ENCODE assay signal across 17 mouse cellular contexts in the genomic region with DNA sequence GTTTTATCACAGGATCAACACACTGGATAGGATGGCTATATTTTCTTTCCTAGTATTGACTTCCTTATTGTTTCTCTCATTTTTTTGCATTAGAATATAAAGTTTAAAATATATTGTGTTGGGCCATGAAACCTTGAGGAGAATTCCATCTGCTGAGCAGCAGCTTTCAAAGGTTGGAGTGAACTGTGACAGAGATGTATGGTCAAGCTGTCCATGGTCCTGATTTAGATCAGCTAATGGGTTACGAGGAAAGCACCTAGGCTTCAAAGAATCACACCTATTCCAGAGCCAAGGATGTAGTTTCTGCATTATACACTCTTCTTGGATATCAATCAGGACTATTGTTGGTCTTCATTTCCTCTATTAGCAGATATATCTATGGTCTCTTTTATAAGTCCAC.
DNase-seq lines count a peak whose midpoint lies in the region.
"Had no signal": no experiment of that assay in that cellular context is flagged by ENCODE, and none has a peak within 500 bp of the region (broad histone marks: within the 10 kb centered on the region; RNA-seq: fewer than 3 reads in every experiment).

No protein-coding gene starts in this region.

- DNase-seq in embryo, embryonic 10 days (ENCODE audit: low spot score): peak; percentile 47
- no peak for DNase-seq in embryo, embryonic 9.5 days (ENCODE audit: extremely low spot score)
- peak; percentile 11 for DNase-seq in retina, embryonic 14.5 days (ENCODE audit: low spot score)
- no peak for DNase-seq in retina, postnatal 1 day
- peak; percentile 45 for DNase-seq in embryo, embryonic 11 days
- DNase-seq in right cerebral cortex, postnatal 10 days (ENCODE audit: low spot score in 2 of 2): no peak
- DNase-seq in layer of hippocampus, adult 11-12 months (ENCODE audit: low spot score): no peak
- DNase-seq: B cell, adult 2 months; cerebellum, adult 8-10 months; gastrocnemius, postnatal 10 days; heart, adult 18-20 months; heart, postnatal 36 days; liver; lung, postnatal 14 days; right cerebral cortex, adult 18-20 months; spleen, adult 18-20 months; thymus, postnatal 36 days had no signal

Comparison
In these comparisons a context has a peak if more than half of its experiments do, and no peak if none do; other contexts are left out.
1. DNase-seq: peak in embryo, embryonic 10 days (single experiment), retina, embryonic 14.5 days (single experiment) and embryo, embryonic 11 days (single experiment); none in embryo, embryonic 9.5 days (single experiment), retina, postnatal 1 day (single experiment), right cerebral cortex, postnatal 10 days (0 of 2) and layer of hippocampus, adult 11-12 months (single experiment).